Mouse (Mus musculus): ENCODE results near the gene En2.

GRCm38 (mm10) chr5:28149436-28149835 lies 16.1 kb upstream of the En2 start:
- no peak for TF ChIP-seq ELF1 (IDR thresholded peaks at IDR 0.05; ENCODE audit: low read depth, low read length)
- TF ChIP-seq HCFC1 (IDR thresholded peaks at IDR 0.05; ENCODE audit: low read depth, low read length): no peak
- TF ChIP-seq POLR2A (IDR thresholded peaks at IDR 0.05; ENCODE audit: low read depth, low read length): no peak
- no peak for TF ChIP-seq USF1 (IDR thresholded peaks at IDR 0.05; ENCODE audit: low read depth, low read length)
- no peak for TF ChIP-seq ZKSCAN1 (IDR thresholded peaks at IDR 0.05; ENCODE audit: borderline replicate concordance, low read depth, low read length)
- no peak for TF ChIP-seq CTCF (conservative IDR thresholded peaks at IDR 0.05 in 1 of 2, IDR thresholded peaks at IDR 0.05 in 1 of 2; ENCODE audit: low read depth in 2 of 2, low read length in 2 of 2)
- TF ChIP-seq MAZ (IDR thresholded peaks at IDR 0.05; ENCODE audit: low read depth, low read length): no peak
- TF ChIP-seq MXI1 (IDR thresholded peaks at IDR 0.05; ENCODE audit: low read depth, low read length): no peak
- no peak for TF ChIP-seq ZC3H11A (IDR thresholded peaks at IDR 0.05; ENCODE audit: low read depth, low read length)

All from CH12.LX (cell line).